Mouse (Mus musculus): ENCODE data around the gene Resp18.

DNA sequence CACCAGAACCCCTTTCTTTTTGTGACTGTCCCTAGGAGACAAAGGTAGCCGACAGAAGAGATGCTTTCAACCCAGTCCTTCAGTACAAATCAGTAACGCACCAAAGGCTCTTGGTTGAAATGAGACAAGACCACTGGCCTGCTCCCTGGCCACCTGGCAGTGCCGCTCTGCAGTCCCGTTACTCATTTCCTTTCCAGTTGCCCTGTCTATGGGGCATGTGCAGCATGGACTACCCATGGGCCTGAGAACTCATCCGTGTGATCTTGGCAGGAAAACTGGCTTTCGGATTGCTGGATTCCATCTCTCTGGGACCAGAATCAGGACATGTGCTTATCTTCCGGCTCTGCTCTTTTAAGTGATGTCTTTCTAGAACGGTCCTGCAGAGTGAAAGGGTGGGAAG is 13.1 kb upstream of the Resp18 start:
- TF ChIP-seq POLR2A (IDR thresholded peaks at IDR 0.05; ENCODE audit: extremely low read depth, insufficient read depth, low read length) (no peak), CTCF (IDR thresholded peaks at IDR 0.05; ENCODE audit: extremely low read depth, insufficient read depth, low read length) (no peak)
